Mouse (Mus musculus): ENCODE results near the gene Rps23. TPM values are rescaled to one million over a fixed set of nuclear protein-coding genes. Genes with fewer than 3 reads are reported as not detected.

Gene Rps23
- polyA plus RNA-seq (2015; fragmentation: Nextera tagmentation; extraction: Ambion mirVana), result 181 and 189 TPM in 2 replicates

DNA sequence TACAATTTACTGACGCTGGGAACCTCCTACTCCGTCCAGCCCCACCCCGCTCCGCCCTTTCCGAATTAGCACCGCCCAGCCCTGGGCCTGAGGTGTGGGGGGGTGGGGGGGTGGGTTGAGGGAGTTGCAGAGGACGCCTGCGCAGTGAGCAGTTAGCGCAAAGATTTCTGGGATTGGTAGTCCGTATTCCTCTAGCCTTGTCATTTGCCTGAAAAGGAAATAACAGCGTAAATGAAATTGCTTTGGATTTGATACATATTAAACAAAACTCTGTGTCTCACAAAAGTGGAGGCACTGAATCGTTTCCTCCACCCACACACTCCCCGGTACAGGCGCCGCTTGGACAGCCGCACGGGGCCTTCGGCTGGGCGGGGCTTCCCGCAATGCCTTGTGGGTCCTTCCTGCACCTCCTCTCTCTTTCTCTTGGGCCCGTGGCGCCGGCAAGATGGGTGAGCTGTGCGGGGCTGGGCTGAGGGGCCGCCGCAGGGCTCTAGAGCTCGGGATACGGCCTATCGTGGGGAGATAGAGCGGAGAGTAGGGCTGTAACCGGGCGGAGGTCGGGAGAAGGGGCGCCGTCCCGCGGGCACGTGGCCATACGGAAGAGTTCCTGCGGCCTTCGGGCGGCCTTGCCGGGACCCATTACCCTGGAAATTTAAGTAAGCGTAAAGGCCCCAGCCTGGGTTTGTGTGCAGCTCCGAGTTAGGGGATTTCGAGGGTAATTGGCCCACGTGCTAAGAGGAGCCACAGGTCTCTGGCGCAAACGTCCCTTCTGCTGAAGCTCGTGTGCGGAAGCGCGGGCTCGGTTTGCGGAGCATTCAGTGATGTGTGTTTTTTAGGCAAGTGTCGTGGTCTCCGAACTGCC, at the start of gene Rps23:
Rps23 (plus strand) TSS at position 208 of the 862 bp plus-strand sequence.

DNA sequence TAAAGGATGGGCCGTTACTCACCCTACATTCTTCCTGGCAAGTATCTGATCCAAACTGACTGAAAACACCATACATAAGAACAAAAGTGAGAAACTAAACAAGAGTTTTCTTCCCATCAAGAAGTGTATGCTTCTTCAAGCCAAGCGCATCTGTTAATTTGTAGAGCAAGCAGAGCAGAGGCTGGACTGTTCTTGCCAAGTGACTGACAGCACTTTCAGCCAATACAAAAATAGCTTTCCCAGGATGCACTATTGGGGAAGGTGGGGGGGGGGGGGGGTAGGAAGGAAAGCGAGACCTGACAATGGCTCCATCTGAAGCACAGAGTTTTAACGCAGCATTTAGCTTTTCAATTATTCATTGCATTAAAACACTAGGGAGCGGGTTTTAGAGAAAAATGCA, 17.6 kb upstream of the Rps23 start, which contains the start of gene Atp6ap1l:
Atp6ap1l (minus strand) TSS at position 180 of the 400 bp plus-strand sequence.

Other genes starting within 250 kb of the Rps23 start
- gene Atp6ap1l, start 17.6 kb upstream of the Rps23 start, polyA plus RNA-seq (2015; fragmentation: Nextera tagmentation; extraction: Ambion mirVana), result not detected in 2 replicates

Measured in skeletal muscle tissue, postnatal 0 days (tissue).